Mouse (Mus musculus): ENCODE measurements around the gene Efna3. TPM values are rescaled to one million over a fixed set of nuclear protein-coding genes. Genes with fewer than 3 reads are reported as not detected.

Gene Efna3
- polyA plus RNA-seq, 1 experiment from 2014 or later: 40.5 TPM

DNA sequence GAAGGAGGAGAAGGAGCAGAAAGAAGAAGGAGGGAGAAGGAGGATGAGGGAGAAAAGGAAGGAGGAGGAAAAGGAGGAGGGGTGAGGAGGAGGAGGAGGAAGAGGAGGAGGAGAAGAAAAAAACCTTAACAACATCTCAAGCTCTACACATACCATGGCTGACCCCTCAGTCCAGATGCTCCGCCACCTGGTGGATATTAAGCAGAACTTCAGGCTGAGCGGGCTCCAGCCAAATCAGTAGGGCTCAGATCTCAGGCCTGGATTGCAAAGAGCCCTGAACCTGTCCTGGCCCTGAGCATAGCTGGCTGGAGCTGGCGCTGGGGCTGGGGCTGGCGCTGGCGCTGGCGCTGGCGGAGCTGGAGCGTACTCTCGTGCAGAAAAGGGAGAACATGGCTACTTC is 14.7 kb downstream of the Efna3 start:
- no peak overlapping the region for H3K4me3 ChIP-seq
- no peak overlapping the region for H3K27ac ChIP-seq
- no peaks in the 10 kb centered on the region for H3K36me3 ChIP-seq (replicated peaks)
- H3K27me3 ChIP-seq (replicated peaks): no peaks in the 10 kb centered on the region
- 2% methylated on average over 9 of the region's 9 CpGs for WGBS
- H3K4me2 ChIP-seq: no peak overlapping the region
- no peak overlapping the region for H3K9ac ChIP-seq
- 0 out of 2 replicates have a peak, but pooled peaks cover 2% of the 10 kb centered on the region for H3K4me1 ChIP-seq
- ATAC-seq (replicated peaks): peak; percentile 85
- no peaks in the 10 kb centered on the region for H3K9me3 ChIP-seq

DNA sequence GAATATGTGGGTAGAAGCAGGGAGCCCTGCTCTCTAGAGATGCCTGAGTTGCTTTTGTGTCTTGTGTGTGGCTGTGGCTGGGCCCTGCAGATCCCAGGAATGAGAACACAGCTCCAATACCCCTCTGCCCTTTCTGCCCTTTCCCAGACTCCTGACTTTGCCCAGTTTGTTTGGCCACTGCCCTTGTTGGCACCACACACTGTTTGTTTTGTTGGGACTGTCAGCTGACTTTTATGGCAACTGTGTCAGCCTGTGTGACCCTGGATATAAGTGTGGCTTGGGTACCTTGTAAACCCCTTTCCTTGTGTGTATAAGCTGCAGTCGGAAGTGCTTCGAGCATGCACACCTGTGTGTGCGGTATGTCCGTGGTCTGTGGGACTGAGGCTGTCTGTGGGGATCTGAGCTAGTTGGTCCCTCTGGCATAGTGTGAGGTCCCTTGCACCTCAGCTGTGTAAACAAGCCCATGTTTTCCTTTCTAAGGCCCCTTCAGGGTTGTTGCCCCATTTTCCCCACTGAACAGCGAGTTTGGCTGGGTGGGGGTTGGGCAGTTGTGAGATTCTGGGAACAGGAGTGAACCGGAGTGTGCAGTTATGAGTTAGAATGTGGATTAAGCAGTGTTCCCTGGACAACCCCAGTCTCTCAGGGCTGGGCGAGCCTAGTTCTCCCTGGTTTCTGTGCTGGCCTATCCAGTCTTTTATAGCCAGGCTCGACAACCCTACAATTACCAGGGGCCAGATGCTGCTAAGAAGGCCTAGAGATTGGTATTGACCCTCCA is 17.0 kb downstream of the Efna3 start:
- H3K4me1 ChIP-seq: 0 out of 2 replicates have a peak, but pooled peaks cover 2% of the 10 kb centered on the region
- H3K9me3 ChIP-seq: no peaks in the 10 kb centered on the region
- H3K27ac ChIP-seq: no peak overlapping the region
- WGBS: 81% methylated on average over 8 of the region's 8 CpGs
- H3K9ac ChIP-seq: no peak overlapping the region
- H3K4me3 ChIP-seq: no peak overlapping the region
- no peaks in the 10 kb centered on the region for H3K27me3 ChIP-seq (replicated peaks)
- ATAC-seq (replicated peaks): no peak
- no peak overlapping the region for H3K4me2 ChIP-seq
- no peaks in the 10 kb centered on the region for H3K36me3 ChIP-seq (replicated peaks)

DNA sequence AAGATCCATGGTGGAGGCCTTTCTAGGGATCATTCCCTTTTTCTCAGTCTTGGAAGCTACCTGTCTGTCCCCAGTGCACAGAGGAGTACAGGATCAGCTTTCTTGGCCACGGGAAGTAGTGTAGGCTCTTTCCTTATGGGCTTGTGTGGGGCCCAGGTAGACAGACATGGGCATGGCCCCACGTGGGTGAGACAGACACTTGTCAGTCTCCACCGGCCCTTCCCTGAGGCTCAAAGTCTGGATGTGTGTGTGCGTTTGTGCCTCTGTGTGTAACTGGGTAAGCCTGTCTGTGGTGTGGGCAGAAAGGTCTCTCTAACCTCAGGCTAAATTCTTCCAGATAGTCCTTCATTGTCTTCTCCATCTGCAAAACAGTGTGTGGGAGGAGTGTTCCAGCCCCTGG is 17.7 kb downstream of the Efna3 start:
- H3K4me1 ChIP-seq: 0 out of 2 replicates have a peak, but pooled peaks cover 2% of the 10 kb centered on the region
- WGBS: 77% methylated on average over 4 of the region's 4 CpGs
- no peak for ATAC-seq (replicated peaks)
- H3K27ac ChIP-seq: no peak overlapping the region
- no peaks in the 10 kb centered on the region for H3K9me3 ChIP-seq
- H3K4me2 ChIP-seq: no peak overlapping the region
- no peak overlapping the region for H3K4me3 ChIP-seq
- H3K9ac ChIP-seq: no peak overlapping the region
- peaks cover 4% of the 10 kb centered on the region; the same call in 1 of the 2 replicates for H3K27me3 ChIP-seq (replicated peaks)
- H3K36me3 ChIP-seq (replicated peaks): no peaks in the 10 kb centered on the region

DNA sequence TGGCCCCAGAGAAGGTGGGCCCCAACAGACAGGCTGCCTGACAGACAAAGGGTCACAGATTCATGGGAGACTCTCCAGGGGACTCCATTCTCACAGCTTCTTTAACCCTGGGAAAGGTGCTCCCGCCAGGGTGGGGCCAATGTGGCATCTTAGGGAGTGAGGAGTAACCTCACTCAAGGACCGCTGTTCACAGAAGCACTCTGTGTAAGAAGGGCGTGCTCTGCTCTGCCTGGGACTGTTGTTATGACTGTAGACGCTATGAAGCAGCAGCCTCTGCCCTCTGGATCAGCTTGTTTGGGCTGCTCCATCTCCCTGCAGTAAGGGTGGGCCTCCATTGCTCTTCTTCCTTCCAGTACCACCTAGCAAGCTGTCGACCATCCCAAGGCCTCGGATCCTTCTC is 18.3 kb downstream of the Efna3 start:
- Histone ChIP-seq H3K4me1 (peaks cover 5% of the 10 kb centered on the region; the same call in 1 of the 2 replicates), H3K4me3 (no peak overlapping the region), H3K27ac (no peak overlapping the region), H3K27me3 (replicated peaks) (peaks cover 4% of the 10 kb centered on the region; the same call in 1 of the 2 replicates), H3K36me3 (replicated peaks) (no peaks in the 10 kb centered on the region), H3K9me3 (no peaks in the 10 kb centered on the region), H3K9ac (no peak overlapping the region), H3K4me2 (no peak overlapping the region)
- ATAC-seq (replicated peaks): no peak
- 68% methylated on average over 6 of the region's 6 CpGs for WGBS

DNA sequence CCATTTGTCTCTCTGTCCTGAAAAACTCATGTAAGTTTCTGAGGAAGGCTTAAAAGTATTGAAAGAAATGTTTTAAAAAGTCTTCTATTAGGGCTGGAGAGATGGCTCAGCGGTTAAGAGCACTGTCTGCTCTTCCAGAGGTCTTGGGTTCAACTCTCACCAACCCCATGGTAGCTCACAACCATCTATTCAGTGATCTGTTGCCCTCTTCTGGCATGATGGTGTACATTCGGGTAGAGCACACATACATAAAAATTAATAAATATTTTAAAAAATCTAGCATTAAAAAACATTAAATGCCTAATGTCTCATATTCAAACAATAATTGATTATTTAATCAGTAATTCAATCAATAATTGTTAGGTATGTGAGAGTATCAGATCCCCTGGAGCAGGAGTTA is 22.3 kb downstream of the Efna3 start:
- Histone ChIP-seq H3K27me3 (replicated peaks) (peaks cover 4% of the 10 kb centered on the region; the same call in 1 of the 2 replicates), H3K4me1 (peaks cover 4% of the 10 kb centered on the region; the same call in 1 of the 2 replicates), H3K4me2 (no peak overlapping the region), H3K36me3 (replicated peaks) (no peaks in the 10 kb centered on the region), H3K27ac (no peak overlapping the region), H3K4me3 (no peak overlapping the region), H3K9me3 (no peaks in the 10 kb centered on the region), H3K9ac (no peak overlapping the region)
- 74% methylated on average over 2 of the region's 2 CpGs for WGBS
- no peak for ATAC-seq (replicated peaks)

DNA sequence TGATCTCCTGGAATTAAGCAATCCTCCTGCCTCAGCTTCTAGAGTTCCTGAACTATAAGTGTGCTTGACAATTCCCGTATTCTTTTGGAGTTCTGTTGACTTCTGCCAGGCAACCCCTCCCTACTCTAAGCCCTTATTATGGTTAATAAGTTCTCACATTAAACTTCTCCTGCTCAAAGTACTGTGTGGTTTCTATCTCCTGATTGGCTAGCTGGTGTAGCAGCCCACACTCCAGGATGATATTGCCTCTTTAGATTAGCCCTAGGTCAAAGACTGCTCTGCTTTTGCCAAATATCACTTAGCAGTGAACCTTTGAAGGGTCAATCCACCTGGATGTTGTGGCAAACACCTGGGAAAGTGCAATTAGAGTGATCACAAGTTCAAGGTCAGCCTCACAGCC is 22.7 kb downstream of the Efna3 start:
- H3K27ac ChIP-seq: no peak overlapping the region
- H3K4me1 ChIP-seq: peaks cover 4% of the 10 kb centered on the region; the same call in 1 of the 2 replicates
- H3K4me2 ChIP-seq: 0 out of 2 replicates have a peak overlapping the region, but pooled peaks have one; percentile 39
- no peaks in the 10 kb centered on the region for H3K36me3 ChIP-seq (replicated peaks)
- H3K9me3 ChIP-seq: no peaks in the 10 kb centered on the region
- H3K4me3 ChIP-seq: no peak overlapping the region
- 52% methylated on average over 1 of the region's 1 CpGs for WGBS
- H3K27me3 ChIP-seq (replicated peaks): peaks cover 4% of the 10 kb centered on the region; the same call in 1 of the 2 replicates
- H3K9ac ChIP-seq: no peak overlapping the region
- ATAC-seq (replicated peaks): no peak

DNA sequence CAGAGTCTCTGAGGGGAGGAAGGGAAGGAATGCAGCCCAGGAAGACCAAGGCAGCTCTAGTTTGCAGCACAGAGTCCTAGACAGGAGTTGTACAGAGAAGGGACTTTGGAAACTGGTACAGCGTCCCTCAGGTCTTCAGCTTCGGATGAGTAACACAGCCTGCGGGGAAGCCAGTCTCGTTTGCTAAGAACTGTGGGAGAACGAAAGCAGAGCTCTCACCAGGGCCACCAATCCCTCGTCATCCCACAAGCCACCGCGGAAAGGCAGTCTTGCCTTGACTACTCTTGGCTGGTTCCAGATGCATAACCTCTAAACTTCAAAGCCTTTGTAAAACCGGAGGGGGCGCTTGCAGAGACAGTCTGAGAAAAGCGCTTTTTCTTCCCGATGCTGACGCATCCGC is 23.3 kb downstream of the Efna3 start:
- Histone ChIP-seq H3K27me3 (replicated peaks) (peaks cover 4% of the 10 kb centered on the region; the same call in 1 of the 2 replicates), H3K4me1 (peaks cover 4% of the 10 kb centered on the region; the same call in 1 of the 2 replicates), H3K9ac (no peak overlapping the region), H3K27ac (no peak overlapping the region), H3K36me3 (replicated peaks) (no peaks in the 10 kb centered on the region), H3K9me3 (no peaks in the 10 kb centered on the region), H3K4me2 (peak overlapping the region; percentile 39), H3K4me3 (0 out of 2 replicates have a peak overlapping the region, but pooled peaks have one; percentile 2)
- 4% methylated on average over 14 of the region's 14 CpGs for WGBS
- no peak for ATAC-seq (replicated peaks)

DNA sequence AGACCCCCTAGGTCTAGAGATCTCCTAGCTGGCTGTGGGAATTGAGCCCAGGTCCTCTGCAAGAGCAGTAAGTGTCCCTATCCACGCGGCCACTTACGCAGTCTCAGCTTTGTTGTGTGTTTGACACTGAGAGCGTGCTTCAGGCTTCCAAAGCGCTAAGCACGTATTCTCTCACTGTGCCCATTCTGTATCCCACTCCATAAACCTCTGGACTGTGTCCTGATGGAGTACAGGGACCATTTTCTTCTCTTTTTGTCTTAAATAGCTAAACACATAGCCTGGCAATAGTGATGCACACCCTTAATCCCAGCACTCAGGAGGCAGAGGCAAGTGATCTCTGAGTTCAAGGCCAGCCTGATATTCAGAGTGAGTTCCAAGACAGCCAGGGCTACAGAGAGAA is 23.9 kb downstream of the Efna3 start:
- Histone ChIP-seq H3K36me3 (replicated peaks) (no peaks in the 10 kb centered on the region), H3K9me3 (no peaks in the 10 kb centered on the region), H3K4me3 (no peak overlapping the region), H3K4me1 (peaks cover 4% of the 10 kb centered on the region; the same call in 1 of the 2 replicates), H3K27me3 (replicated peaks) (peaks cover 4% of the 10 kb centered on the region; the same call in 1 of the 2 replicates), H3K9ac (no peak overlapping the region), H3K27ac (no peak overlapping the region), H3K4me2 (no peak overlapping the region)
- no peak for ATAC-seq (replicated peaks)
- 84% methylated on average over 6 of the region's 6 CpGs for WGBS

DNA sequence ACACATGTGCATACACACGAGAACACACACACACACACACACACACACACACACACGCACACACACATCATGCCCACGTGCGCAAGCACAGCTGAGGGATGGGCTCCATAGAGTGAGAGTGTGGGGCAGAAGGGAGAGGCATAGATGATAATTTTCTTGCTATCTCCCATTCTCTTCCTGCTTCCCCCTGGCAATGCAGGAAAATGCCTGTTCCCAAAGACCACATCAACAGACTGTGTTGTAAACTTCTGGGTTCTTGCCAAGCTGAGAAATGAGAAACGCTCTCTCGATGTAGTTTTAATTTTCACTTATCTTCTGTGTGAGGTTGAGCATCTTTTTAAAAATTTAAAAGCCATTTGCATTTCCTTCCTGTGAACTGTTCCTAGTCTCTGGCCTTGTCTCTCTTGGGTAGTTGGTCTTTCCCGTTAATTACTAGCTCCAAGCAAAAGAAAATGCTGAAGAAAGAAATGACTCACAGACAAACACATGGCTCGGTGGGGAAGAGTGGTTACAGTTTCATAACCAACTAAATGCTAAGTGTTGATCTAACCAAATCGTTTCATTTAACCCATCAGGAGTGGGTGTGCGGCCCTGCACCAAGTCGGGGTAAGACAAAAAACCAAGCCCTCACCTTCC is 25.9 kb downstream of the Efna3 start:
- Histone ChIP-seq H3K9me3 (no peaks in the 10 kb centered on the region), H3K36me3 (replicated peaks) (no peaks in the 10 kb centered on the region), H3K4me1 (peaks cover 4% of the 10 kb centered on the region; the same call in 1 of the 2 replicates), H3K9ac (no peak overlapping the region), H3K27ac (no peak overlapping the region), H3K4me3 (no peak overlapping the region), H3K4me2 (no peak overlapping the region), H3K27me3 (replicated peaks) (peaks cover 4% of the 10 kb centered on the region; the same call in 1 of the 2 replicates)
- WGBS: 77% methylated on average over 11 of the region's 11 CpGs
- ATAC-seq (replicated peaks): no peak

DNA sequence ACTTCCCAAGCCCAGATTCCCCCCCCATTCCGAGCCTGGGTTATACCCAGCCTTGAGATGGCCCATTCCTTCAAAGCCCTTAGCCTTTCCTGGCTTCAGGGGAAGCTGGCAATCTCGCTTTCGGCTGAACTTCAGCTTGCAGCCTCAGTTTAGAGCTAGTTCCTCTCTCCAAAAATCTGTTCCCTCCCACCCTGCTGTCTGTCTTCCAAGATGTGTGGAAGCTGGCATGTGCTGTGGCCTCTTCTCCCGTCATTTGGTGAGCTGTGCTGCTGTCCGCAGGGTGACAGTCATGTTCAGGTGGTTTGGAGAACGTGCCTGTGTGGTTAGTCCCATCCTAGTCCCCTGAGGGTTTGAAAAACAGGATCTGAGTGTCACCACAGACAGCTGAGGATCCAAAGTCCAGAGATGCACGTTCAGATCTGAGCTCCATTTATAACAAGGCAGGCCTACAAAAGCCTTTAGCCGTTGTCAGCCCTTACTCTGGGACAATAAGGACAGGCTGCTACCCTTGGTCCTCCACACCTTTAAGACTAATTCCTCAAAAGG is 27.0 kb downstream of the Efna3 start:
- Histone ChIP-seq H3K27me3 (replicated peaks) (peaks cover 4% of the 10 kb centered on the region; the same call in 1 of the 2 replicates), H3K36me3 (replicated peaks) (no peaks in the 10 kb centered on the region), H3K9ac (no peak overlapping the region), H3K27ac (no peak overlapping the region), H3K4me2 (no peak overlapping the region), H3K9me3 (no peaks in the 10 kb centered on the region), H3K4me3 (no peak overlapping the region), H3K4me1 (peaks cover 4% of the 10 kb centered on the region; the same call in 1 of the 2 replicates)
- WGBS: 85% methylated on average over 8 of the region's 8 CpGs
- ATAC-seq (replicated peaks): no peak

DNA sequence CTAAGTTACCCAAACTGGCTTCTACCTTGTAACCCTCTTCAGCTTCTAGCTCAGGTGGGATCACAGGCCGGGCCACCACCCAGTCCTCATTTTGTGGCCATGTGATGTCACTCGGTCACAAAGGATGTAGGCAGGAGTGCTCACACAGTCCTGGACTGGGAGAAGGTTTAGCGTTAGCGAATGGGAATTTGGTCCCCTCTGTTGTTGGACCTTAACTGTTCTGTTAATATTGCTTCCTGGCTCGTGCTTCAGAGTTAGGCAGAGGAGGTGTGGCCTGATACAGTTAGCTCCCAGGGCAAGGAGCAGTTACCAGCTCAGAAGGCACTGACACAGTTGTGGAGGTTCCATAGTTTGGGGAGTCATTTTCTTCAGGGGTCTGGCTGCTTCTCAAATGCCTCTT is 28.6 kb downstream of the Efna3 start:
- Histone ChIP-seq H3K9ac (no peak overlapping the region), H3K36me3 (replicated peaks) (no peaks in the 10 kb centered on the region), H3K4me3 (no peak overlapping the region), H3K4me1 (no peaks in the 10 kb centered on the region), H3K27me3 (replicated peaks) (no peaks in the 10 kb centered on the region), H3K9me3 (no peaks in the 10 kb centered on the region), H3K4me2 (no peak overlapping the region), H3K27ac (no peak overlapping the region)
- WGBS: 82% methylated on average over 5 of the region's 5 CpGs
- ATAC-seq (replicated peaks): no peak

DNA sequence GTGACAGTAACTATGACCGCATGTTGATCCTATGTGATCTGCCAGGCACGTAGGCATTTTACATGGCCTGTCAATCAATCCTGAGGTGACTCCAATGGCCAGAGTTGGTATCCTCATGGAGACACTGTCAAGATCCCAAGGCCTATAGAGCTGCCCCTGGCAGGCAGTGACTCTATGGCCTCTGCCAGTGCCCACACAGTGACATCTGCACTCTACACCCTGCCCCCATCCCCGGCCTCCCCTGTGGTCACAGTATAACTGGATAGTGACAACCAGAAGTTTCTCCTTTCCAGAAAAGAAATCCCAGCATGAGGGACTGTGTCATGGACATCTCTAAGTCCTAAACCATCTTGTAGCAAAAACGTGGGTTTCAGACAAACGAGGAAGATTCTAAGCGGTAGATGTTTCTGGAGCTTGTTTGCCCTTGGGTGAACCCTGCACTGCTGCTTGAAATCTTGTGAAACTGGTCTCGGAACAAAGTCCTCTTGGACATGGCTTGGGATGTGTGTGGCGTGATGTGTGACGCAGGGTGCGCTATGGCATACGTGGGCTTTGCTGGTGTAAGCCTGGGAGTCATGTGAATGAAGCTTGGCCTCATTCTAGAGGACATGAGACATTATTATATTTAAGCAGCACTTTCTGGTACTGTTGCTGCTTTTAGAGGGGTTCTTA is 29.4 kb downstream of the Efna3 start:
- Histone ChIP-seq H3K4me1 (no peaks in the 10 kb centered on the region), H3K9me3 (no peaks in the 10 kb centered on the region), H3K4me2 (no peak overlapping the region), H3K27ac (no peak overlapping the region), H3K9ac (no peak overlapping the region), H3K4me3 (no peak overlapping the region), H3K36me3 (replicated peaks) (no peaks in the 10 kb centered on the region), H3K27me3 (replicated peaks) (no peaks in the 10 kb centered on the region)
- 91% methylated on average over 11 of the region's 11 CpGs for WGBS
- ATAC-seq (replicated peaks): no peak
